Mouse (Mus musculus) right cerebral cortex, postnatal 14 days (tissue): ENCODE data around the gene Zbtb17.
A peak's percentile ranks its signal among the peaks of the same experiment; 100 is the strongest.

Experiments used
- DNase-seq: peaks from one replicate; pipeline ENCODE4 v3.0.0; 2022

Gene Zbtb17

DNA sequence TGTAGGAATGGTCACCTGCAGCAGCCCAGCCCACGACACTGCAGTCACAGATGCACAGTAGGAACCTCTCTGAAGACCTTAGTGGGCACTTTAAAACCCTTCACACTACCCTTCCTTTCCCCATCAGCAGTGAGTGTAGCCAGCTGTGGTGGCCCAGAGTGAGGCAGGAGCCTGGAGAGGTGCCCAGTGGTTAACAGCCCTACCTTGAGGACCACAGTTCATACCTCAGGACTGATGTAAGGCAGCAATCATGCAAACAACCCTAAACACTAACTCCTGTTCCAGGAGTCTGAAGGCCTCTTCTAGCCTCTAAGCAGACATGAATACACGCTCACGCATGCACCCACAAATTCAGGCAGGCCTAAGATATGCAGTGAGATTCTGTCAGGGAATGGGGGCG lies 60.0 kb downstream of the Zbtb17 start:
- DNase-seq: no peak

DNA sequence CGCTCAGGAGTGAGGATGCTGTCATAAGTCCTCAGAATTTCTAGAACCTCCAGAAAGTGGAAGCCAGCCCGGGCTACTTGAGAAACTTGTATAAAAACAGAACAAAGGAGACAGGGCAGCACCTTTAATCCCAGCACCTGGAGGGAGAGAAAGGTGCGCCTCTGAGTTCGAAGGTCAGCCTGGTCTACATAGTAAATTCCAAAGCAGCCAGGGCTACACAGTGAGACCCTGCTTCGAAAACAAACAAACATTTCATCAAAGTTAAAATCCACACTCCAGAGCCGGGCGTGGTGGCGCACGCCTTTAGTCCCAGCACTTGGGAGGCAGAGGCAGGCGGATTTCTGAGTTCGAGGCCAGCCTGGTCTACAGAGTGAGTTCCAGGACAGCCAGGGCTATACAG lies 61.4 kb downstream of the Zbtb17 start:
- no peak for DNase-seq

DNA sequence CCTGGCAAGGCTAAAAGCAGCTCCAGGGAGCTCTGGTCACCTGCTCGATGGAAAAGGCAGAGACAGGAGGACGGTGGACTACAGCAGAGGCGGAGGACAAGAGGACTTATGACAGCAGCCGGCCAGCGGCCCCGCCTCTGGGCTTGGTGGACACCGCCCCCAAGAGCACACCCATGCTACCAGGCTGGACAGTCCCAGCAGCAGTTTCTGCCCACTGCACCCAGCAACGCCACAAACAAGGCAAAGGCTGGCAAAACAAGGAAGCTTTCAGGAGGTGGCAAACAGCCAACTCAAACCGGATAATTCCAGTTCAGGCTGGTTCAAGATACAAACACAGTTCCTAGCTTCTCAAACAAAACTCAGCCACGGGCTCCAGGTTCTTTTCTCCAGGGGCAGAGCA lies 61.9 kb downstream of the Zbtb17 start:
- peak; percentile 61 for DNase-seq

DNA sequence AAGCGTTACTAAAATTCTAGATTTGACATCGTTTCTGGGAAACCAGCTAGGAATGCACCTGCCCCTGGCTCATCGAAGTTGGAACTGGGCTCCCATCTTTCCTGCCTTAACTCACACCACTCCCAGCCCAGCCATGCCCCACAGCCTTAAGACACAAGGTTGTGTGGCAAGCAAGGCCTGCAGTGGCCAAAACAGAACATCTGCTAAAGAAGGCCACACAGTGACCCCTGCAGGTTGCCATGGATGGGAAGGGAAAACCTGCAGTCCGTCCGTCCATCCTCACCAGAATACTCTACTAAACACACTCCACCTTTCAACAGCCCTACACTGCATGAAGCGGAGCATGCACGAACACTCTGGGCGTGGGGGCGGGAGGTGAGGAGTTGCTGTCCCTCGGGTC lies 62.4 kb downstream of the Zbtb17 start:
- DNase-seq: no peak

DNA sequence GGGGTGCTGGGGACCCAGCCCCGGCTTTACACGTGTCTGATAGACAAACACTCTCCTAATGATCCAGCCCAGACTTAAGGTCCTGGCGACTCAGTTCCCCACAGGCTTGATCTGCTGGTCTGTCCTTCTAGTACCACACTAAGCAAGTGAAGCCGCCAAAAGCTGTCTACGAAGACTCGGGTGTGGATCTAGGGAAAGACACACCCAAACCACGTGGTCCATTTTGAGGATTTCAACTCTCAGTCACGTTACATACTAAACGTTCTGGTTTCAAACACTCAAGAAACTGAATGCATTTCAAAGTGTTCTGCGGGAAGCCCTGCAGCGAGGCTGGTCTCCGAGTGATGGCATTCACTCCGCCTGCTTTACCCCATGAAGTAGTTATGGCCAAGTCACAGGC lies 66.0 kb downstream of the Zbtb17 start:
- no peak for DNase-seq

DNA sequence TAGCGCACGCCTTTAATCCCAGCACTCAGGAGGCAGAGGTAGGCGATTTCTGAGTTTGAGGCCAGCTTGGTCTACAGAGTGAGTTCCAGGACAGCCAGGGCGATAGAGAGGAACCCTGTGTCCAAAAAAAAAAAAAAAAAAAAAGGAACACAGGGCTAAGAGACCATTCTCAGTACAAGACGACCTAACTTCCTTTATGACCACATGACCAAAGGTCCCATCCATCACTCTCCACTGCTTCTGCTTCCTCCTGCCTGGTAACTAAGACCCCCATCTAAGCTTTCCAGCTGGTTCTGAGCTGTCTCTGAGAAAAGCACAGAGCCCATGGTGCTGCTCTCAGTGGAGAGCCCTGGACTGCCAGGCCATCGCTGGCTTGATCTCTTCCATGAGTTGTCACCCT lies 67.7 kb downstream of the Zbtb17 start:
- DNase-seq: no peak

DNA sequence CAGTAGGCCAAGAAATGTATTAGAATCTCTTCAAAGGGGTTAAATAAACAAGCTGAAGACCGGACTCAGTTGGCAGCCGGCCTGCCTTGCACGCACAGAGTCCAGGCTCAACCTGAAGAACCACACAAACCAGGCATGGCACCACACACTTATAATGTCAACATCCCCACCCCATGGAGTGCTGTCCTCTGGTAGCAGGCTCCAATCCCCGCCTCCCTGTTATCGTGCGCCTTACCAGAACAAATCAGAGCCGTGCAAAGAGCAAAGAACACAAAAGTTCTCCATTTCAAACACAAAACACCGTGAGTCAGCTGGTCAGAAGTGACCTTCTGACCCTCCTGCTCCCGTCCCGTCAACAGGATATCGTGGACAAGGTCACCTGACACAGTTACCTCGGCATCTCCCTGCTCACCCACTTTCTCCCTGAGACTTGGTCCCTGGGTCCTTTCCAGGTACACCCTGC lies 69.8 kb downstream of the Zbtb17 start:
- no peak for DNase-seq
